Mouse (Mus musculus): ENCODE data around the gene Fez1. TPM values are rescaled to one million over a fixed set of nuclear protein-coding genes. Genes with fewer than 3 reads are reported as not detected.

Gene Fez1
- total RNA-seq, 2 experiments from 2014 or later: 301 to 329 TPM

GRCm38 (mm10) chr9:36885237-36885636 lies 63.6 kb downstream of the Fez1 start:
- peak in 1 of 2 experiments; percentile 22 for DNase-seq (ENCODE audit: extremely low spot score in 1 of 2, low spot score in 1 of 2)

GRCm38 (mm10) chr9:36890552-36890951 lies 68.9 kb downstream of the Fez1 start:
- peak in 1 of 2 experiments; percentile 77 for DNase-seq (ENCODE audit: extremely low spot score in 1 of 2, low spot score in 1 of 2)

DNA sequence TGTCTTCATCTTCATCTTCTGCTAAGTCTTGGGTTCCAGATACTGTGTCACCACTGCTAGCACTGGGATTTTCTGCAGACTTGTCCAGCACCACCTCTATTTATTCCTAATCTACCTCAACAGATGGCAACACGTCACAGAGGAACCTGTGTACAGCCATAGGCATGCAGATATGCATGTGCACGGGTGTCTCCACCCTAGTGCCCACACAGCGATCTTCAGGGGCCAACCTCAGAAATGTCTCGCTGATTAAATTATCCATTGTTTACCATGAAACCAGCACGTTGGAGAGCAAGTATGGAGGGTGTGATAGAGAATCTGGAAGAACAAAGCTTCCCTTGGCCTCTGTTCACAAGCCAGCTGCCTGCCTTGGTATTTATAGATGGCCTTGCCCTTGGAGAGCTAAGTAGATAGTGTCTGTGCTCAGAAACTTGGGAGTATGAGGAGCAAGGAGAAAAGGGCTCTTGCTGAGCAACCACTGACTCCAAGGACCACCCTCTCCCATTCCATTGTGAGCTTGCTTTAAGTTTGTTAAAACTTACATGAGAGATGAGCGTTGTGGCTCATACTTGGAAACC lies 71.8 kb downstream of the Fez1 start:
- DNase-seq (ENCODE audit: extremely low spot score in 1 of 2, low spot score in 1 of 2): no peak

- no peak for DNase-seq (ENCODE audit: extremely low spot score in 1 of 2, low spot score in 1 of 2)
Measured at GRCm38 (mm10) chr9:36894242-36894641, 72.6 kb downstream of the Fez1 start.

DNA sequence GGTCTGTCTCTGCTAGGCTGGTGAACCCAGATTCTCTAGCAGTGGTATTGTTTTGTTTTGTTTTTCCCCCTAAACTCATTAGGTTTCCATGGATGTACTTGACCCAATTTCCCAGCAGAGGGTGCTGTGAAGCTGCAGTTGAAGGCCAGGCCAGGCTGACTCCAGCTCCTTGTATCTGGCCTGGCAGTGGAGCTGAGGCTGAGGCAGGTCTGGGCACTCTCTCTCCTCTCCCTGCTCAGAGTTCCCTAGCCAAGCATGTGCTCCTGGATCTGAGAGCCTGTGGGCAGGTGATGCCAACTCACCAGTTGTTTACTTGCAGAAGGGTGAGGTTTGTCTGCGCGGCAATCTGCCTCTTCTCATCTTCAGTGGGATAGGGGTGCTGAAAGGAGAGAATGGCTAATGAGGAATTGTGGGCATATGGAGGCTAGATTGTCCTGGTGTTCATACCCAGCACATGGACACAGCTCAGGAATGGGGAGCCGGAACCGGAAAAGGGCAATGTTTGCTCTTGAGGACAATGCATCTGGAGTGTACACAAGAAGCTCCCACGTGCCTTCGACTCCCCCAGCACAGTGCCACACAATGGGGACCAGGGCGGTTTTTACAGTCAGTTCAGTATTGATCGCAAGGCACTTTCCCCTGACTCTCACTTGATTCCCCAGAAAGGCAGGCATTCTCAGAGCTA lies 73.5 kb downstream of the Fez1 start:
- peak; percentile 60 to 76 for DNase-seq (ENCODE audit: extremely low spot score in 1 of 2, low spot score in 1 of 2)

DNA sequence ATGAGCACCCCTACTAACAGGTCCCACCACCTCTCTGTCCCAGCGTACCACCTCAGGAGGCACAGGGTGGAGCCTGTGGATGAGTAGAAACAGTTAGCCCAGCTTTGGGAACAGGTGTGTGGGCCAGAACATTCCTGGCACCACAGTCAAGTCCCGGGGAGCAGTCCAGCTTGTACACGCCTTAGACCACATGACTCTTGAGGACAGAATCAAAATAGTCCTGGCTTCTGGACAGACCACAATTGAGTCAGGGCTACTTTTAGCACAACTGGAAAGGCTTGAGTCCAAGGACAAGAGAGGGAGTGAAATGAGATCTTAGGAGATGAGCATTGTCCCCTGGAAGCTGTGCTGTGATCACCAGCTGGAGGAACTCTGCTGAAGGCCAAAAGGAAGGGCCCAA lies 76.9 kb downstream of the Fez1 start:
- DNase-seq (ENCODE audit: extremely low spot score in 1 of 2, low spot score in 1 of 2): no peak

GRCm38 (mm10) chr9:36900464-36900863 lies 78.8 kb downstream of the Fez1 start:
- no peak for DNase-seq (ENCODE audit: extremely low spot score in 1 of 2, low spot score in 1 of 2)

DNA sequence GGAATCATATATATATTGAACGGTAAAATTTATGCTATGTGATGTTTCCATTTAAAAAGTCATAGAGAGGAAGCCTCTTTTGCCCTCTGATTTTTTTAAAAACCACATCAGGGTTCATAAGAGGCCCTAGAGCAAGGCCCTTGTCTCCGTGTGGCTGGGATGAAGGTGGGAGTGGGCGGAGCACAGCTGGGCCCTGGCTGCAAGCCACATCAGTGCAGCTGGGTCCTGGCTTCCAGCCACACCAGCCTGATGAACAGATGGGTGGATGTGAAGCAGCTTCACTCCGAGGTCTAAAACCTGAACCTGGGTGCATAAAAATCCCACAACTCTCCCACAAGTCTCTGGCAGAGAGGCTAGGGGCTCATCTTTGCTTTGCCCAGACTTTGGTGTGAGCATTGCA lies 83.8 kb downstream of the Fez1 start:
- DNase-seq (ENCODE audit: extremely low spot score in 1 of 2, low spot score in 1 of 2): no peak

GRCm38 (mm10) chr9:36916362-36916761 lies 94.7 kb downstream of the Fez1 start:
- DNase-seq (ENCODE audit: extremely low spot score in 1 of 2, low spot score in 1 of 2): peak; percentile 73 to 87

GRCm38 (mm10) chr9:36916915-36917314 lies 95.3 kb downstream of the Fez1 start:
- DNase-seq (ENCODE audit: extremely low spot score in 1 of 2, low spot score in 1 of 2): no peak

GRCm38 (mm10) chr9:36918582-36918981 lies 96.9 kb downstream of the Fez1 start:
- no peak for DNase-seq (ENCODE audit: extremely low spot score in 1 of 2, low spot score in 1 of 2)

DNA sequence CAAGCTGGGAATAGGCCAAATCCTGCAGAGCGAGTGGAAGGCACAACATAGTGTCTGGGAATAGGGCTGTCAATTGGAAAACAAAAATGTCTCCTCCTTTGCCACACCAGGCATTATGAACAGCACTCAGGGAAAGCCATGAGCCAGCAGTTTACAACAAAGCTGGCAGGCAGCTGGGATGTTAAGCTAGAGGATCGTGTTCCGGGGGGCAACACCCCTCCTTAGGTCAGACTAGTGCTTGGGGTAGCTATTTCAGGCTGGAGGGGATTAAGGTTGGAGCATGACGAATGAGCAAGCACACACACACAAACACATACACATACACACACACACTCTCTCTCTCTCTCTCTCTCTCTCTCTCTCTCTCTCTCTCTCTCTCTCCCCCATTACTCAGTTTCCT lies 97.8 kb downstream of the Fez1 start:
- DNase-seq (ENCODE audit: extremely low spot score in 1 of 2, low spot score in 1 of 2): no peak

DNA sequence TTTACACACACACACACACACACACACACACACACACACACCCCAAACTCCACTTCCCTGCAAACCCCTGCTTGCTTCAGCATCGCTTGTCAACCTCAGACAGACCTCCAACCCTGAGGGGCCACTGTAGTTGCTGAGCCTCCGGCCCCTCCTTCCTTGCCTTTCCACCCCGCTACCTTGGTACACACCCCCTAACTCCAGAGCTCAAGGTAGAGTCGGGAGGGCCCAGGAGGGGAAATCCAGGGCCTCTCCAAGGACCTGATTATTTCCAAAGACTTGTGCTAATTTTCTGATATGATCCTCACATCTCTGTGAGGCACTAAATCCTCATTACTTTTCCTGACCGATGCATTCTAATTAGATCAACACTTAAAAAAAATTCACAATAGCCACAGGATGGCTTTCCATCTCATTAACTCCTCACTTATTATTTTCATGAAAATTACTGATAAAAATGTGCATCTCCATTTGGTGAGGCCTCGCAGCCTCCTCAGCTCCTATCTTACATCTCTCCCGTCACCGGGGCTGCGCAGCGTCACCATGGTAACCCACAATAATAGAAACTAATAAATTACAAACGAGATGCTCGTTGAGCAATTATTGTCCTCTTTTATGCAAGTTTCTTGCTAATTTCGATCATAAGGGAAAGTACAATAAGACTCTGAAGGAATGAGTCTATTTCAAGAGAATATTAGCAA lies 100.2 kb downstream of the Fez1 start:
- peak in 1 of 2 experiments; percentile 37 for DNase-seq (ENCODE audit: extremely low spot score in 1 of 2, low spot score in 1 of 2)

GRCm38 (mm10) chr9:36923753-36924152 lies 102.1 kb downstream of the Fez1 start:
- DNase-seq (ENCODE audit: extremely low spot score in 1 of 2, low spot score in 1 of 2): no peak

Other genes starting within 250 kb of the Fez1 start
- gene Gm17689, start 239.2 kb upstream of the Fez1 start, total RNA-seq (2021): not detected
- gene A630095E13Rik, start 178.5 kb upstream of the Fez1 start, total RNA-seq (2021): not detected
- gene Acrv1, start 128.6 kb upstream of the Fez1 start, total RNA-seq (2021): not detected
- gene Chek1, start 94.8 kb upstream of the Fez1 start, total RNA-seq (2021): 1 to 10 TPM; 2.1 TPM
- gene Stt3a, start 54.2 kb upstream of the Fez1 start, total RNA-seq (2021): 10 to 100 TPM; 66.8 to 84.0 TPM
- 100 to 1,000 TPM; 101 to 104 TPM for gene Ei24, start 24.5 kb upstream of the Fez1 start, total RNA-seq (2021)